Comparison of ENCODE assay signal across 17 mouse cellular contexts in the genomic region with DNA sequence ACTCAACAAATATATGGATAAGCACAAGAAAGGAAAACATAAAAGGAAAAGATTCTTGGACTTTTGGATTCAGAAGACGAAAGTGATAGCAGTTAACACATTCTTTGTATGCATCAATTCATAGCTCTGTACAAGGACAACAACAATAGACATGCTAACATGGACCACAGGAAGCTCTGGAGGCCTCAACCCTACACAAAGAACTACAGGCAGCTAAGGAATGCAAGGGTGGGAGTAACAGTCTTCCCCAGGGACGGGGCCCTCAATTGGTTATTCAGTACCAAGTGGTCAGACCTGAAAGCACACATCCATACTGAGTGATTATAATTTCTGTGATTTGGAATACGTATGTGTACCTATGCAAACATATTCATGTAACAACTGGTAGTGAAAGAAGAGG.
"Had no signal": no experiment of that assay in that cellular context is flagged by ENCODE, and none has a peak within 500 bp of the region (broad histone marks: within the 10 kb centered on the region; RNA-seq: fewer than 3 reads in every experiment).

No protein-coding gene starts in this region.

- H3K36me3 ChIP-seq: midbrain, embryonic 10.5 days; midbrain, embryonic 13.5 days; neural tube, embryonic 13.5 days; neural tube, embryonic 15.5 days had no signal

- H3K9me3 ChIP-seq: midbrain, embryonic 10.5 days; midbrain, embryonic 13.5 days; neural tube, embryonic 13.5 days; neural tube, embryonic 15.5 days had no signal

- H3K4me2 ChIP-seq: lung, embryonic 14.5 days; midbrain, embryonic 13.5 days; neural tube, embryonic 13.5 days; neural tube, embryonic 15.5 days had no signal

- H3K9ac ChIP-seq: lung, embryonic 14.5 days; midbrain, embryonic 13.5 days; neural tube, embryonic 13.5 days; neural tube, embryonic 15.5 days had no signal

- H3K4me3 ChIP-seq: midbrain, embryonic 10.5 days; midbrain, embryonic 13.5 days; myocyte; neural tube, embryonic 13.5 days; neural tube, embryonic 15.5 days had no signal

- H3K27me3 ChIP-seq: midbrain, embryonic 13.5 days; neural tube, embryonic 13.5 days; neural tube, embryonic 15.5 days had no signal

- DNase-seq: lung, adult 18-20 months; lung, embryonic 14.5 days; lung, postnatal 10 days; lung, postnatal 4 days; right cerebral cortex, adult 18-20 months; right cerebral cortex, postnatal 25 days; right cerebral cortex, postnatal 4 days; spleen, adult 18-20 months; thymus, adult 18-20 months; thymus, postnatal 14 days; thymus, postnatal 36 days had no signal

- ATAC-seq: midbrain, embryonic 13.5 days; midbrain, embryonic 16.5 days had no signal

- H3K27ac ChIP-seq: midbrain, embryonic 10.5 days; midbrain, embryonic 13.5 days; neural tube, embryonic 13.5 days; neural tube, embryonic 15.5 days had no signal

- H3K4me1 ChIP-seq: neural tube, embryonic 15.5 days had no signal
